Mouse (Mus musculus) cortical plate, adult 2 months (tissue): Measurements from ENCODE around the gene Xpr1.

Experiments used
- CTCF ChIP-seq: fragments of 200-500 bp; IDR thresholded peaks from 2 replicates; pipeline ENCODE4 v1.5.1; 2011; ENCODE audit warnings: mild to moderate bottlenecking, control low read depth, low read length; ENCODE audit not compliant: insufficient read depth; ENCODE audit errors: extremely low read depth
- POLR2A ChIP-seq: fragments of 200-500 bp; IDR thresholded peaks from 2 replicates; pipeline ENCODE4 v1.6.1; 2011; ENCODE audit warnings: mild to moderate bottlenecking, low read length, control low read depth; ENCODE audit not compliant: insufficient read depth; ENCODE audit errors: extremely low read depth

GRCm38 (mm10) chr1:155339622-155340021 is 77.6 kb downstream of the Xpr1 start:
- TF ChIP-seq CTCF: no peak
- no peak for TF ChIP-seq POLR2A
